ENCODE assay signal across 11 mouse cellular contexts in genomic region chr13:58443787-58444186, GRCm38 (mm10). TPM values are rescaled to one million over a fixed set of nuclear protein-coding genes. Genes with fewer than 3 reads are reported as not detected.
DNase-seq lines count a peak whose midpoint lies in the region; ATAC-seq and TF ChIP-seq lines count a peak whose summit lies in the region.
"Had no signal": no experiment of that assay in that cellular context is flagged by ENCODE, and none has a peak within 500 bp of the region (broad histone marks: within the 10 kb centered on the region; RNA-seq: fewer than 3 reads in every experiment).

No protein-coding gene starts in this region.

- no peak for TF ChIP-seq CTCF in CH12.LX (conservative IDR thresholded peaks at IDR 0.05 in 1 of 2, IDR thresholded peaks at IDR 0.05 in 1 of 2; ENCODE audit: low read depth in 2 of 2, low read length in 2 of 2)

- in situ Hi-C loops in CH12.LX (cut with MboI; ENCODE audit: low pct_ligation_motif_present, low pct_unique_long_range_greater_than_20kb, low sequenced_read_pairs): no loop called here

- H3K27ac ChIP-seq in kidney, embryonic 16.5 days (ENCODE audit: low read length): no peak overlapping the region
- H3K27ac ChIP-seq in CH12.LX (ENCODE audit: insufficient read depth, low read depth): no peak overlapping the region
- H3K27ac ChIP-seq: hindbrain, postnatal 0 days; neural tube, embryonic 13.5 days had no signal

- WGBS in kidney, embryonic 16.5 days: 23% methylated on average over 7 of the region's 7 CpGs

- no peaks in the 10 kb centered on the region for H3K79me2 ChIP-seq in CH12.LX (replicated peaks; ENCODE audit: control insufficient read depth, extremely low read depth, insufficient read depth, poor library complexity, severe bottlenecking)

- peak; percentile 42 to 66 for DNase-seq in kidney, postnatal 25 days
- DNase-seq in CH12.LX (ENCODE audit: extremely low read depth): peak; percentile 93
- DNase-seq in heart, postnatal 10 days: peak; percentile 8 to 27
- peak; percentile 14 to 76 for DNase-seq in natural killer cell, adult 2 months (ENCODE audit: low spot score in 2 of 2)
- DNase-seq in left cerebral cortex, postnatal 36 days (ENCODE audit: low spot score in 2 of 2): no peak
- no peak for DNase-seq in right cerebral cortex, postnatal 4 days
- DNase-seq in ovary, postnatal 10 days (ENCODE audit: low spot score): no peak
- DNase-seq: cerebellum, postnatal 14 days had no signal

- no peaks in the 10 kb centered on the region for H3K36me3 ChIP-seq in kidney, embryonic 16.5 days (ENCODE audit: insufficient read depth, low read length)
- no peaks in the 10 kb centered on the region for H3K36me3 ChIP-seq in CH12.LX (replicated peaks in 1 of 2; ENCODE audit: control insufficient read depth in 1 of 2, insufficient read depth in 1 of 2, low read length in 1 of 2)
- H3K36me3 ChIP-seq: neural tube, embryonic 13.5 days had no signal

- no peak overlapping the region for H3K9ac ChIP-seq in kidney, embryonic 16.5 days (replicated peaks; ENCODE audit: low read length)
- no peak overlapping the region for H3K9ac ChIP-seq in CH12.LX (ENCODE audit: insufficient read depth, low read depth)
- H3K9ac ChIP-seq: neural tube, embryonic 13.5 days had no signal

- TF ChIP-seq RAD21 in CH12.LX (IDR thresholded peaks at IDR 0.05; ENCODE audit: low read depth, low read length): no peak

- H3K4me3 ChIP-seq in kidney, embryonic 16.5 days (ENCODE audit: low read length): no peak overlapping the region
- no peak overlapping the region for H3K4me3 ChIP-seq in CH12.LX (replicated peaks in 1 of 3; ENCODE audit: low read depth in 2 of 3, low read length in 2 of 3, poor library complexity in 1 of 3)
- H3K4me3 ChIP-seq: neural tube, embryonic 13.5 days had no signal

- no peak overlapping the region for H3K4me2 ChIP-seq in kidney, embryonic 16.5 days (replicated peaks; ENCODE audit: low read depth, low read length)
- peak overlapping the region; percentile 19; the same call in 1 of the 2 replicates for H3K4me2 ChIP-seq in CH12.LX (ENCODE audit: insufficient read depth, low read depth, poor library complexity, severe bottlenecking)
- H3K4me2 ChIP-seq: neural tube, embryonic 13.5 days had no signal

- peaks cover 7% of the 10 kb centered on the region; the same call in 1 of the 2 replicates for H3K4me1 ChIP-seq in kidney, embryonic 16.5 days (ENCODE audit: insufficient read depth, low read length)
- H3K4me1 ChIP-seq in CH12.LX (ENCODE audit: control insufficient read depth in 1 of 2, insufficient read depth in 2 of 2): peaks cover 3 to 15% of the 10 kb centered on the region in 2 experiments
- H3K4me1 ChIP-seq: neural tube, embryonic 13.5 days had no signal

- no peaks in the 10 kb centered on the region for H3K27me3 ChIP-seq in kidney, embryonic 16.5 days (ENCODE audit: insufficient read depth, low read length)
- H3K27me3 ChIP-seq in CH12.LX (replicated peaks): peaks cover 73% of the 10 kb centered on the region
- H3K27me3 ChIP-seq: neural tube, embryonic 13.5 days had no signal

- no peak for TF ChIP-seq POLR2A in CH12.LX (IDR thresholded peaks at IDR 0.05; ENCODE audit: low read depth, low read length)

- intact Hi-C loops in heart, postnatal 10 days (cut with DNase I): no loop called here
- intact Hi-C loops in left cerebral cortex, postnatal 36 days (cut with DNase I): no loop called here

- TF ChIP-seq EP300 in CH12.LX (IDR thresholded peaks at IDR 0.05; ENCODE audit: low read length): peak; percentile 85

- H3K9me3 ChIP-seq in kidney, embryonic 16.5 days (ENCODE audit: low read length): no peaks in the 10 kb centered on the region
- H3K9me3 ChIP-seq in CH12.LX (replicated peaks; ENCODE audit: low read length): peaks cover 3% of the 10 kb centered on the region
- H3K9me3 ChIP-seq: neural tube, embryonic 13.5 days had no signal

- ATAC-seq in kidney, embryonic 16.5 days (ENCODE audit: low FRiP score, low TSS enrichment): no peak
- ATAC-seq: hindbrain, postnatal 0 days had no signal

- dilution Hi-C loops in CH12.LX (cut with MboI; ENCODE audit: extremely low pct_ligation_motif_present, extremely low pct_unique_long_range_greater_than_20kb, low sequenced_read_pairs): no loop called here

TF ChIP-seq in CH12.LX, 34 proteins besides CTCF, POLR2A, EP300 and RAD21:
- TF ChIP-seq JUN (IDR thresholded peaks at IDR 0.05; ENCODE audit: insufficient read depth, low read depth, low read length): no peak
- peak; percentile 19; the same call in 1 of the 2 replicates for TF ChIP-seq MAZ (IDR thresholded peaks at IDR 0.05; ENCODE audit: low read depth, low read length)
- TF ChIP-seq RCOR1 (conservative IDR thresholded peaks at IDR 0.05; ENCODE audit: low read depth, low read length): peak; percentile 88
- peak; percentile 76 for TF ChIP-seq TCF12 (IDR thresholded peaks at IDR 0.05; ENCODE audit: low read depth, low read length)
- peak; percentile 28; the same call in 1 of the 2 replicates for TF ChIP-seq CHD2 (IDR thresholded peaks at IDR 0.05; ENCODE audit: low read length)
- no peak for TF ChIP-seq TBP (conservative IDR thresholded peaks at IDR 0.05; ENCODE audit: low read depth, low read length)
- peak; percentile 62; the same call in 1 of the 2 replicates for TF ChIP-seq MAX (IDR thresholded peaks at IDR 0.05; ENCODE audit: low read length)
- peak; percentile 50 for TF ChIP-seq ETS1 (conservative IDR thresholded peaks at IDR 0.05; ENCODE audit: low read depth, low read length)
- no peak for TF ChIP-seq USF1 (IDR thresholded peaks at IDR 0.05; ENCODE audit: low read depth, low read length)
- TF ChIP-seq USF2 (conservative IDR thresholded peaks at IDR 0.05; ENCODE audit: low read depth, low read length): no peak
- peak; percentile 91 for TF ChIP-seq IRF4 (IDR thresholded peaks at IDR 0.05; ENCODE audit: low read depth, low read length)
- TF ChIP-seq ZNF384 (IDR thresholded peaks at IDR 0.05; ENCODE audit: low read depth, low read length): no peak; the same call in 1 of the 2 replicates
- 0 out of 2 replicates have a peak, but pooled peaks have one; percentile 65 for TF ChIP-seq KAT2A (IDR thresholded peaks at IDR 0.05; ENCODE audit: insufficient replicate concordance, low read length)
- peak; percentile 97 for TF ChIP-seq MAFK (IDR thresholded peaks at IDR 0.05; ENCODE audit: insufficient replicate concordance, low read length)
- TF ChIP-seq MEF2A (IDR thresholded peaks at IDR 0.05; ENCODE audit: borderline replicate concordance, low read depth, low read length): peak; percentile 66
- TF ChIP-seq BHLHE40 (IDR thresholded peaks at IDR 0.05; ENCODE audit: low read depth, low read length): peak; percentile 88
- no peak for TF ChIP-seq GABPA (IDR thresholded peaks at IDR 0.05; ENCODE audit: insufficient replicate concordance, low read depth, low read length)
- TF ChIP-seq MYC (IDR thresholded peaks at IDR 0.05; ENCODE audit: low read depth, low read length): 0 out of 2 replicates have a peak, but pooled peaks have one; percentile 41

RNA-seq across cellular contexts. Expression of gene Hnrnpk, which starts 40.6 kb away (rescaled TPM):
- 1,654 and 1,686 TPM in 2 replicates for polyA plus RNA-seq in kidney, embryonic 16.5 days (2015; fragmentation: Nextera tagmentation; extraction: Ambion mirVana)
- total RNA-seq in CH12.LX (2012; rRNA removed) (411 and 510 TPM in 2 replicates), CH12.LX (2014; rRNA removed) (1,174 and 1,271 TPM in 2 replicates)
- 1,522 and 1,549 TPM in 2 replicates for polyA plus RNA-seq in CH12.LX (2012; ENCODE audit: insufficient read length, low read depth)
- 100 to 1,000 TPM; 721 to 814 TPM for total RNA-seq in heart, postnatal 10 days (2021)
- 100 to 1,000 TPM; 576 to 584 TPM for total RNA-seq in left cerebral cortex, postnatal 36 days (2021)

RNA-seq across cellular contexts. Expression of gene Rmi1, which starts 41.7 kb away (rescaled TPM):
- 23.2 and 25.7 TPM in 2 replicates for polyA plus RNA-seq in kidney, embryonic 16.5 days (2015; fragmentation: Nextera tagmentation; extraction: Ambion mirVana)
- total RNA-seq in CH12.LX (2012; rRNA removed) (6.8 and 7.1 TPM in 2 replicates), CH12.LX (2014; rRNA removed) (7.7 and 8.4 TPM in 2 replicates)
- polyA plus RNA-seq in CH12.LX (2012; ENCODE audit: insufficient read length, low read depth): 11.0 and 11.1 TPM in 2 replicates
- 10 to 100 TPM in 1 of 2 experiments, 1 to 10 TPM in 1; 9.9 to 12.9 TPM for total RNA-seq in heart, postnatal 10 days (2021)
- total RNA-seq in left cerebral cortex, postnatal 36 days (2021): 10 to 100 TPM; 11.6 to 13.8 TPM

RNA-seq across cellular contexts. Expression of gene 2210016F16Rik, which starts 58.8 kb away (rescaled TPM):
- 29.3 and 31.0 TPM in 2 replicates for polyA plus RNA-seq in kidney, embryonic 16.5 days (2015; fragmentation: Nextera tagmentation; extraction: Ambion mirVana)
- total RNA-seq in CH12.LX (2012; rRNA removed): 0.42 and 0.51 TPM in 2 replicates
- 0.12 TPM in 1 of 2 replicates, not detected in the other for total RNA-seq in CH12.LX (2014; rRNA removed)
- polyA plus RNA-seq in CH12.LX (2012; ENCODE audit: insufficient read length, low read depth): 4.7 and 5.3 TPM in 2 replicates
- total RNA-seq in heart, postnatal 10 days (2021): 10 to 100 TPM; 16.6 to 18.0 TPM
- 1 to 10 TPM; 7.1 to 7.4 TPM for total RNA-seq in left cerebral cortex, postnatal 36 days (2021)

Comparison
In these comparisons a context has a peak if more than half of its experiments do, and no peak if none do; other contexts are left out.
1. DNase-seq: peak in kidney, postnatal 25 days (2 of 2), CH12.LX (single experiment), heart, postnatal 10 days (2 of 2) and natural killer cell, adult 2 months (2 of 2); none in left cerebral cortex, postnatal 36 days (0 of 2), right cerebral cortex, postnatal 4 days (single experiment) and ovary, postnatal 10 days (single experiment).
2. RNA of gene 2210016F16Rik, which starts 58.8 kb away (total RNA-seq): 16.6 to 18.0 TPM in heart, postnatal 10 days and 7.1 to 7.4 TPM in left cerebral cortex, postnatal 36 days; 0.12 to 0.51 TPM in CH12.LX; every median in the first group is over 4 times any median in the second.